Mouse (Mus musculus) 416B (cell line): ENCODE data around the gene Mgea5.

Experiments used
- DNase-seq: peaks from one replicate; pipeline ENCODE4 v3.0.0; 2011; ENCODE audit warnings: low read depth

Gene Mgea5

GRCm38 (mm10) chr19:45727231-45727630, 56.4 kb downstream of the Mgea5 start:
- no peak for DNase-seq

- DNase-seq: no peak
These were observed 57.9 kb downstream of the Mgea5 start for GRCm38 (mm10) chr19:45725677-45726277.

- peak; percentile 9 for DNase-seq
These were observed 61.4 kb downstream of the Mgea5 start for GRCm38 (mm10) chr19:45722188-45722587.

- no peak for DNase-seq
These were observed 65.4 kb downstream of the Mgea5 start for GRCm38 (mm10) chr19:45718286-45718685.

- no peak for DNase-seq
These were observed 66.0 kb downstream of the Mgea5 start for GRCm38 (mm10) chr19:45717493-45718220.

GRCm38 (mm10) chr19:45708704-45709103, 74.9 kb downstream of the Mgea5 start:
- no peak for DNase-seq
